Mouse (Mus musculus) limb, embryonic 12.5 days (tissue): ENCODE measurements around the gene Tecr. TPM values are rescaled to one million over a fixed set of nuclear protein-coding genes. Genes with fewer than 3 reads are reported as not detected.

ENCODE experiments used
- ATAC-seq: fragments of 200-750 bp; cut with Nextera tagmentation; 2 replicates; pipeline ENCODE4 v1.8.0; 2017; ENCODE audit warnings: low read depth, moderate TSS enrichment; ENCODE audit not compliant: insufficient number of reproducible peaks, insufficient read depth, low FRiP score, low TSS enrichment
- H3K27ac ChIP-seq: fragments of 300-500 bp; sonication (generic); 2 replicates; pipeline ENCODE4 v1.5.1; 2016; ENCODE audit warnings: mild to moderate bottlenecking, moderate library complexity
- H3K27me3 ChIP-seq: fragments of 300-500 bp; sonication (generic); 2 replicates; pipeline ENCODE4 v1.6.1; 2016; ENCODE audit warnings: mild to moderate bottlenecking, moderate library complexity
- H3K36me3 ChIP-seq: fragments of 300-500 bp; sonication (generic); 2 replicates; pipeline ENCODE4 v1.6.1; 2016; ENCODE audit warnings: mild to moderate bottlenecking, moderate library complexity
- H3K4me1 ChIP-seq: fragments of 300-500 bp; sonication (generic); replicated peaks from 2 replicates; pipeline ENCODE4 v1.6.1; 2016
- H3K4me2 ChIP-seq: fragments of 300-500 bp; sonication (generic); 2 replicates; pipeline ENCODE4 v1.6.1; 2016; ENCODE audit warnings: mild to moderate bottlenecking, moderate library complexity
- H3K4me3 ChIP-seq: fragments of 300-500 bp; sonication (generic); replicated peaks from 2 replicates; pipeline ENCODE4 v1.5.1; 2016; ENCODE audit warnings: mild to moderate bottlenecking
- H3K9ac ChIP-seq: fragments of 300-500 bp; sonication (generic); replicated peaks from 2 replicates; pipeline ENCODE4 v1.6.1; 2016; ENCODE audit warnings: mild to moderate bottlenecking, moderate library complexity
- H3K9me3 ChIP-seq: fragments of 300-500 bp; sonication (generic); 2 replicates; pipeline ENCODE4 v1.6.1; 2016; ENCODE audit warnings: mild to moderate bottlenecking, moderate library complexity
- WGBS: fragments of 180-500 bp; shearing (Covaris S2); methylation state at CpG from one replicate; pipeline ENCODE4 v1.1.7; 2016; 5-methylcytosine and 5-hydroxymethylcytosine counted together
- polyA plus RNA-seq: library from polyadenylated mRNA; unstranded; fragments of >200 nt; fragmentation: Nextera tagmentation; extraction: Ambion mirVana; gene quantifications from 2 replicates; pipeline ENCODE4 v1.2.1, GENCODE M21; 2016

Gene Tecr
- polyA plus RNA-seq, result 577 and 580 TPM in 2 replicates

DNA sequence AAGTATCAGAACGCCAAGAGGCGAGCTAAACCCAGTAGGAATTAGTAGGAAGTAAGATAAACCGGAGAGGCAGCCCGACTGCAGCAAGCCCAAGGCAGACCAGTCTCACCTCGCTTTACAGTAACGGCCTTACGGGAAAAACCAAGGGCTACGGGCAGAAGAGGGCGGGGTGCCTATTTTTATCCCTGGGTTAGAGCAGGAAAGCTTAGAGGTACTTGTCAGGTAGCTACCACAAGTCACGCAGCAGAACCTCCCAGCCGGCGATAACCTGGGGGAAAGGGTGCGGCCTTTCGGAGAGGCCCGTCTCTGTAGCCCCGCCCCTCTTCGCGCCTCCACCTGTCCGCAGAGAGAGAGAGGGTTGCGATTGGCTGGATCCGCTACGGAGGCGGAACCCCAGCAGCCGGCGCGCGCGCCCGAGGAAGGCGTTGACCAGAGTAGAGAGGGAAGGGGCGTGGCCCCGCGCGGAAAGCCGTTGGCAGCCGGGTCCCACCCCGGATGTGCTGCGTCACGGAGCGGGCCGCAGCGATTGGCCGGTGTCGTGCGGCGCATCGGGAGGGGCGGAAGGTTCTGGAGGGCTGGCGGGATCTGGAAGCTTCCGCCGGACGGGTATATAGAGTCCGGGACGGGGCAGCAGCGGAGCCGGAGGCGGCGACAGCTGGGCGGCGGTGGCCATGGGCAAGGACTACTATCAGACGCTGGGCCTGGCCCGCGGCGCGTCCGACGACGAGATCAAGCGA lies at the start of gene Tecr, which contains the start of gene Dnajb1:
Gene Tecr (minus strand): TSS at position 311 of the 737 bp plus-strand sequence.
Gene Dnajb1 (plus strand): TSS at position 533 of the 737 bp plus-strand sequence.
- peaks cover 33% of the 10 kb centered on the region for H3K36me3 ChIP-seq
- H3K4me1 ChIP-seq, result peaks cover 20% of the 10 kb centered on the region
- WGBS, result under 1% methylated on average over 69 of the region's 69 CpGs
- H3K9me3 ChIP-seq, result no peaks in the 10 kb centered on the region
- no peaks in the 10 kb centered on the region for H3K27me3 ChIP-seq
- H3K9ac ChIP-seq, result peak within 1 kb of the TSS; percentile 88
- peak within 1 kb of the TSS; percentile 97 for H3K27ac ChIP-seq
- peak within 1 kb of the TSS; percentile 75 for H3K4me3 ChIP-seq
- H3K4me2 ChIP-seq, result peak within 1 kb of the TSS; percentile 77
- ATAC-seq, result peak; percentile 97

DNA sequence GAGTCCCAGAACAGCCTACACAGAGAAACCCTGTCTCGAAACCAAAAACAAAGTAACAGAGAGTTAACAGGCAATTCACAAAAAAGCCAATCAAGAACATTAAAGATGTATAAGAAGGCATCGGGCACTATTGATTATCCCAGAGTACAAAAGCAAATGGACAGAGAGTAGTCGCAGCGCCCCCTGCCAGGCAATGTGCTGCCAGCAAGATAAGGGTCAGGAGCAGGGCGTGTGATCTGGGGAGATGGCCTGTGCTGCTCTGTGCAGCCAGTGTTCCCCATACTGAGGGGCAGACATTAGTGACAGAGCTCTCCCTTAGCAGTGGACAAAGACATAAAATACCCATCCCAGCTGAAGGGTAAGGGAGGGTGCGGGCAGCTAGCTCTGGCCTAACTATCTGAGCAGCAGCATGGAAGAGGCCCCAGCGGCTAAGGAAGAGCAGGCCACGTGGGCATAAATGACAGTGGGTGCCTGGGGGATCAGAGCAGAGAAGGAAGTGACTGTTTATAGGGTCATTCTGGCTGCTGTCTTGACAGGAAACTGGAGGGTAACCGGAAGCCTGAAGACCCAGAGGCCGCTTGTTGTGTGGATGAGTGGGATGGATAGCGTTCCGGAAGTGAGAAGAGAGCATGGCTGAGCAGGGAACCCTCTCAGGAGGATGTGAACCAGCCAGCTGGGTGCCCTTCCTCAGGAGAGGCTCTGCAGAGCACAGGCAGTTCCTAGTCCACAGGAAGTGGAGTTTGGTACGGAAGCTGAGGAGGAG lies 48.9 kb upstream of the Tecr start:
- H3K4me2 ChIP-seq, result no peak overlapping the region
- no peak overlapping the region for H3K9ac ChIP-seq
- ATAC-seq, result no peak
- H3K9me3 ChIP-seq, result no peaks in the 10 kb centered on the region
- H3K4me1 ChIP-seq, result peaks cover 38% of the 10 kb centered on the region
- no peak overlapping the region for H3K4me3 ChIP-seq
- H3K27me3 ChIP-seq, result no peaks in the 10 kb centered on the region
- no peak overlapping the region for H3K27ac ChIP-seq
- H3K36me3 ChIP-seq, result peaks cover 31% of the 10 kb centered on the region; the same call in 1 of the 2 replicates
- 78% methylated on average over 13 of the region's 13 CpGs for WGBS

GRCm38 (mm10) chr8:83656043-83656442 lies 48.3 kb upstream of the Tecr start:
- Histone ChIP-seq H3K36me3 (peaks cover 31% of the 10 kb centered on the region; the same call in 1 of the 2 replicates), H3K27ac (no peak overlapping the region), H3K4me3 (no peak overlapping the region), H3K9ac (no peak overlapping the region), H3K4me2 (no peak overlapping the region), H3K9me3 (0 out of 2 replicates have a peak, but pooled peaks cover 4% of the 10 kb centered on the region), H3K4me1 (peaks cover 32% of the 10 kb centered on the region), H3K27me3 (no peaks in the 10 kb centered on the region)
- ATAC-seq, result no peak
- WGBS, result 91% methylated on average over 9 of the region's 9 CpGs

- no peak for ATAC-seq
- Histone ChIP-seq H3K9me3 (0 out of 2 replicates have a peak, but pooled peaks cover 5% of the 10 kb centered on the region), H3K36me3 (peaks cover 31% of the 10 kb centered on the region; the same call in 1 of the 2 replicates), H3K27me3 (no peaks in the 10 kb centered on the region), H3K4me2 (no peak overlapping the region), H3K4me3 (no peak overlapping the region), H3K27ac (no peak overlapping the region), H3K9ac (no peak overlapping the region), H3K4me1 (peaks cover 19% of the 10 kb centered on the region)
- 93% methylated on average over 6 of the region's 6 CpGs for WGBS
These were observed 47.0 kb upstream of the Tecr start for GRCm38 (mm10) chr8:83654725-83655124.

DNA sequence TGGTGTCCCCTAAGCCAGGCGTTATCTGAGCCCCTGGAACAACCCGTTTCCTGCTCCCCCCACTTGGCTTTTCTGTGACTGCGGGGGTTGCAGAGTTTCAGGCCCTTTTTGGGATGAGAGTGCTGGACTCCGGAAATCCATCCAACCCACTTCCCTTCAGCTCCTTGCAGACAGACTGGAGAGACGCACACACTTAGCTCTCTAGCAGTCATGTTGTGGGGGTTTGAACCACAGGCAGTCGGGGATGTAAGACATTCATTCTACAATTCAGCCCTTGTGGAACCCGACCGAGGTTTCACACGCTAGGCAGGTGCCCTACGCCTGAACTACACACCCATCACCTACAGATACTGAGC lies 45.9 kb upstream of the Tecr start:
- H3K9me3 ChIP-seq, result 0 out of 2 replicates have a peak, but pooled peaks cover 5% of the 10 kb centered on the region
- H3K4me3 ChIP-seq, result peak overlapping the region; percentile 85
- no peaks in the 10 kb centered on the region for H3K27me3 ChIP-seq
- H3K9ac ChIP-seq, result peak overlapping the region; percentile 81
- peaks cover 27% of the 10 kb centered on the region; the same call in 1 of the 2 replicates for H3K36me3 ChIP-seq
- no peak for ATAC-seq
- H3K27ac ChIP-seq, result peak overlapping the region; percentile 53
- H3K4me2 ChIP-seq, result peak overlapping the region; percentile 96
- peaks cover 18% of the 10 kb centered on the region for H3K4me1 ChIP-seq
- 47% methylated on average over 10 of the region's 10 CpGs for WGBS

DNA sequence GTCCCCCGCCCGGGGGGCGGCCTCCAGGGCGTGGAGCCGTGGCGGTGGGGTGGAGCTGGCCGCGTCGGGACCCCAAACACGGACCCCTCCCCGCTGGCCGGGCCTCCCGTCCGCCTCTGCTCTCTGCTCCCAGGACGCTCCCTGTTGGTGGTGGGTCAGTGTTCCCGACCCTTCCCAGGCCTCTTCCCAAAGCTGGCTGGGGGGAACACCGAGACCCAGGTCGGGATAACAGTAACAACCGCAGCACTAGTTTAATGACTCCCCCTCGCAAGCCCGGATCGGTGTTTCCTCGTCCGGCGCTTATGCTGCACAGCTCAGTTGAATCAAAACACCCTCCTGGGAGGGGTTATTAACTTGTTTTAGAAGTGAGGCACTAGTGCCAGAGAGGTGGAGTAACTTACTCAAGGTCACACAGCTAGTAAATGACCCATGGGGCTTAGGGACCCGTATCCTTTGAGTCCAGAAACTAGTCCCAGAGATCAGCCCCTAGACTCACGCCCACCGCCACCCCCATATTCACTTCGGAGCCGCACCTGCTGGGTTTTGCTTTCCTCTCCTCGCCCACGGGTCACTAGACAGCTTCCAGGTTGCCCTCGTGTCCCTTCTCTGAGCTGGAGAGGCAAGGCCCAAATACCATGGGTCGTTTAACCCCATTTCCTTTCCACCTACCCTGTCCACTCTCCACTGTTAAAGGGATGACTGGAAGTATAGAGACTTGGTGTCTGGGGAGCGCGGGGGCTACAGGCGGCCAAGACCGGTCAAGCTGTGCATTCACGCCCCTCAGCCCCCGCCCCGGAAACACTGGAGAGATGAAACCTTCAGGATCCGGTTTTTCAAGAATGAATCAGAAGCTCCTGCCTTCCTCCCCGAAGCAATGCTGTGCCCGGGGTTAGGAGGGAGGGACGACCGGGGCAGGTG lies 45.2 kb upstream of the Tecr start:
- Histone ChIP-seq H3K9ac (peak overlapping the region; percentile 81), H3K9me3 (0 out of 2 replicates have a peak, but pooled peaks cover 8% of the 10 kb centered on the region), H3K27ac (peak overlapping the region; percentile 67), H3K36me3 (peaks cover 22% of the 10 kb centered on the region; the same call in 1 of the 2 replicates), H3K27me3 (no peaks in the 10 kb centered on the region), H3K4me2 (peak overlapping the region; percentile 96), H3K4me1 (peaks cover 18% of the 10 kb centered on the region), H3K4me3 (peak overlapping the region; percentile 85)
- ATAC-seq, result peak; percentile 46; the same call in 1 of the 2 replicates
- WGBS, result 2% methylated on average over 45 of the region's 46 CpGs

GRCm38 (mm10) chr8:83652030-83652743 lies 44.4 kb upstream of the Tecr start, which contains the start of gene Gipc1:
Gipc1 (plus strand) TSS chr8:83652677.
- peak; percentile 93 for ATAC-seq
- peak within 1 kb of the TSS; percentile 85 for H3K4me3 ChIP-seq
- H3K4me1 ChIP-seq, result peaks cover 18% of the 10 kb centered on the region
- 0 out of 2 replicates have a peak, but pooled peaks cover 9% of the 10 kb centered on the region for H3K9me3 ChIP-seq
- H3K36me3 ChIP-seq, result peaks cover 17% of the 10 kb centered on the region; the same call in 1 of the 2 replicates
- H3K4me2 ChIP-seq, result peak within 1 kb of the TSS; percentile 96
- no peaks in the 10 kb centered on the region for H3K27me3 ChIP-seq
- 6% methylated on average over 50 of the region's 50 CpGs for WGBS
- peak within 1 kb of the TSS; percentile 87 for H3K27ac ChIP-seq
- H3K9ac ChIP-seq, result peak within 1 kb of the TSS; percentile 81

GRCm38 (mm10) chr8:83649699-83650098 lies 41.9 kb upstream of the Tecr start:
- no peak overlapping the region for H3K4me2 ChIP-seq
- H3K27ac ChIP-seq, result no peak overlapping the region
- 0 out of 2 replicates have a peak, but pooled peaks cover 9% of the 10 kb centered on the region for H3K9me3 ChIP-seq
- no peak for ATAC-seq
- 88% methylated on average over 6 of the region's 6 CpGs for WGBS
- no peak overlapping the region for H3K9ac ChIP-seq
- H3K36me3 ChIP-seq, result no peaks in the 10 kb centered on the region
- H3K4me1 ChIP-seq, result peaks cover 13% of the 10 kb centered on the region
- no peaks in the 10 kb centered on the region for H3K27me3 ChIP-seq
- H3K4me3 ChIP-seq, result no peak overlapping the region

GRCm38 (mm10) chr8:83648031-83648430 lies 40.3 kb upstream of the Tecr start:
- H3K27me3 ChIP-seq, result 0 out of 2 replicates have a peak, but pooled peaks cover 2% of the 10 kb centered on the region
- 0 out of 2 replicates have a peak, but pooled peaks cover 9% of the 10 kb centered on the region for H3K9me3 ChIP-seq
- no peak for ATAC-seq
- no peak overlapping the region for H3K4me2 ChIP-seq
- 94% methylated on average over 4 of the region's 4 CpGs for WGBS
- no peak overlapping the region for H3K4me3 ChIP-seq
- H3K36me3 ChIP-seq, result no peaks in the 10 kb centered on the region
- no peak overlapping the region for H3K27ac ChIP-seq
- H3K4me1 ChIP-seq, result peaks cover under 1% of the 10 kb centered on the region; the same call in 1 of the 2 replicates
- no peak overlapping the region for H3K9ac ChIP-seq

- H3K4me3 ChIP-seq, result no peak overlapping the region
- ATAC-seq, result no peak
- no peak overlapping the region for H3K27ac ChIP-seq
- H3K4me2 ChIP-seq, result no peak overlapping the region
- no peak overlapping the region for H3K9ac ChIP-seq
- WGBS, result 94% methylated on average over 11 of the region's 11 CpGs
- H3K27me3 ChIP-seq, result peaks cover 6% of the 10 kb centered on the region; the same call in 1 of the 2 replicates
- H3K4me1 ChIP-seq, result no peaks in the 10 kb centered on the region
- no peaks in the 10 kb centered on the region for H3K36me3 ChIP-seq
- H3K9me3 ChIP-seq, result 0 out of 2 replicates have a peak, but pooled peaks cover 9% of the 10 kb centered on the region
These were observed 39.7 kb upstream of the Tecr start for GRCm38 (mm10) chr8:83647511-83647910.
